Mouse (Mus musculus): Measurements from ENCODE around the gene Uqcc3.
"Not testable (repeated sequence)": the region's sequence is repeated elsewhere in the genome, so short reads cannot be mapped to it uniquely, and the experiment has no call there.

Uqcc3 gene

GRCm38 (mm10) chr19:8895397-8895960 is 14.8 kb upstream of the Uqcc3 start:
- DNase-seq (ENCODE audit: low spot score), result no peak

- no peak for DNase-seq (ENCODE audit: low spot score)
Observed at GRCm38 (mm10) chr19:8892829-8893766, 12.4 kb upstream of the Uqcc3 start, which contains the start of gene Ints5. Gene Ints5, plus strand, starts transcription at chr19:8893005.

DNA sequence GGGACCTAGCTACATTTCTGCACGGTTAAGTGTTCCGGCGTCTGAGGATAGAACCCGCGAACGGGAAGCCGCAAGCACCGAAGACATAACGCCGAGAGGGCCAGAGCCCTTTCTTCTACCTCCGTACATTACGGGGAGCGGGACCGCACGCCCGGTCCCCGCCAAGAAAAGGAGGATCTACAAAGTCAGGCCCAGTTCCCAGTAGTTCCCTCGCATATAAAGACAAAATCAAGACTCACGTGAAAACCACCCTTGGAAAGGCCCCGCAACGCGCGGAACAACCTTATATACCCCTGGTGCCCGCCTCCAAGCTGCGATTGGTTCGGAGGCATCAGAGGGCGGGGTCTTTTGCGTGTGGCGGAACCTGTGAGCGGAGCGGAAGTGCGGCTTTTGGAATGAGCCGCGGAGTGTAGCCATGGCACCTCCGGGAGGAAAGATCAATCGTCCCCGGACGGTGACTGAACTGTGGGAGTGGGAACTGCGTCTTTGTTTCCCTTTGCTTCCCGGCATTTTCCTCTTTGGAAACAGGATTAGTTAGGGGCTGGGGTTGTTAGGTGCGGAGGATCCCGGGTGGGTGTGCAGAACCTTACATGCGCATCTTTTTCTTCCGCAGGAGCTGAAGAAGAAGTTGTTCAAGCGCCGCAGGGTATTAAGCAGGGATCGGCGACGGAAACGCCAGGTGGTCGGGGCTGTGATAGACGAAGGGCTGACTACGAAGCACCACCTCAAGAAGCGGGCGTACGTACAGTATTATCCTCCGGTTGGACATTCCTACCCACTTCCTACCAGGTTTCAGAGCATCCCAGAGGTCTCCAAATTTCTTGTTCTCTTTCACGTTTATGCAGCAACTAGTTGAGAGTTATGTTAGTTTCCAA is 8.0 kb upstream of the Uqcc3 start, which contains the start of the genes 1810009A15Rik and Gm49416:
Gene 1810009A15Rik, plus strand, starts transcription at position 343 of the 875 bp plus-strand sequence.
Gene Gm49416, plus strand, starts transcription at position 416 of the 875 bp plus-strand sequence.
- DNase-seq (ENCODE audit: low spot score), result peak; percentile 83

- DNase-seq (ENCODE audit: low spot score), result no peak
Observed at GRCm38 (mm10) chr19:8887585-8888463, 7.1 kb upstream of the Uqcc3 start.

- no peak for DNase-seq (ENCODE audit: low spot score)
Observed at GRCm38 (mm10) chr19:8886916-8887584, 6.3 kb upstream of the Uqcc3 start.

GRCm38 (mm10) chr19:8883616-8884015 is 2.9 kb upstream of the Uqcc3 start, which contains the start of the genes Lbhd1 and Gm49403:
Gene Lbhd1, plus strand, starts transcription at chr19:8883732.
Gene Gm49403, plus strand, starts transcription at chr19:8883930.
- DNase-seq (ENCODE audit: low spot score), result no peak

GRCm38 (mm10) chr19:8881034-8881392 is 290 bp upstream of the Uqcc3 start:
- DNase-seq (ENCODE audit: low spot score), result no peak

DNA sequence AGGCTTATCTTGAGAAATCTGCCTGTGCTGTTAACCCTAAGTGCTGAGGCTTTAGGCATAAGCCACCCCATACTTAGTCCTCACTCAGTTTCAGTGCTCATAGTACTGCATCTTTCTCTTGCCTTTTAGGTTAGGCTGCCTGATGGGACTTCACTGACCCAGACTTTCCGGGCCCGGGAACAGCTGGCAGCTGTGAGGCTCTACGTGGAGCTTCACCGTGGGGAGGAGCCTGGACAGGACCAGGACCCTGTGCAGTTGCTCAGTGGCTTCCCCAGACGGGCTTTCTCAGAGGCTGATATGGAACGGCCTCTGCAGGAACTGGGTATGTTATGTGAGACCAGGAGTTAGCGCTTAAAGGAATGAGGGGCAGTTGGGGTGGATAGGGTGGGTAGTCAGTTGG is 5.7 kb downstream of the Uqcc3 start:
- DNase-seq (ENCODE audit: low spot score), result no peak

- DNase-seq (ENCODE audit: low spot score), result no peak
Observed at GRCm38 (mm10) chr19:8872266-8872840, 8.4 kb downstream of the Uqcc3 start.

DNA sequence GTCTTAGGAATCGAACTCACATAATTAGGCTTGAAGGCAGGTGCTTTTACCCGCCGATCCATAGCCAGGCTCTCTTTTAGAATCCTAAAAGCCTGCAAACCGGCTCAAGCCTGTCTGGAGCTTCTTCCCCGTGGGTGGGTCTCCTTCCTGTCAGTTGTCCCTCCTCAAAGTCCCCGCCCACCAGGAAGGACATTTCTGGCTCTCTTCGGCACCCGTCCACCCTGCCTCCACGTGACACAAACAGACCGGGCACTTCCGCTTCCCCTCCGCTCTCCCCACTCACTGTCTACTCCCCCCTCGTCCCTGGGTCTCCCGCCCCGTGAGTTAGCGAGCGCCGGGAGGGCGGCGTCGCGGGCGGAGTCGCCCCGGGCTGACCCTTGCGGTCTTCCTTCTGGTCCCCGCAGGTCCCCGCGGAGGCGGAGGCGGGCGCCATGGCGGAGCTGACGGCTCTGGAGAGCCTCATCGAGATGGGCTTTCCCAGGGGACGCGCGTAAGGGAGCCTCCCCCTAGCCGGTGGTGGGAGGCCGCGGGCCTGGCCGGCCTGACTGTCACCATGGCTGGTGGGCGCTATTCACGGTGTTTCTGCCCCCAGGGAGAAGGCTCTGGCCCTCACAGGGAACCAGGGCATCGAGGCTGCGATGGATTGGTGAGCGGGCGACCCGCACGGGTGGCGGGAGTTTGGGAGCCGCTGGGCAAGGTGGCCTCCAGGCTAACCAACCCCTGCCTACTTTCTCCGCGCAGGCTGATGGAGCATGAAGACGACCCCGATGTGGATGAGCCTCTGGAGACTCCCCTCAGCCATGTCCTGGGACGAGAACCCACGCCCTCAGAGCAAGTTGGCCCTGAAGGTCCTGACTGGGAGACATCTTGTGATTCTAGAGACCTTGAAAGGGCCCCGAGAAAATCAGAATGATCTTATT is 9.2 kb downstream of the Uqcc3 start, which contains the start of gene Ubxn1:
Gene Ubxn1, plus strand, starts transcription at position 230 of the 920 bp plus-strand sequence.
- peak; percentile 86 for DNase-seq (ENCODE audit: low spot score)

- DNase-seq (ENCODE audit: low spot score), result no peak
Observed at GRCm38 (mm10) chr19:8870838-8871237, 9.9 kb downstream of the Uqcc3 start.

DNA sequence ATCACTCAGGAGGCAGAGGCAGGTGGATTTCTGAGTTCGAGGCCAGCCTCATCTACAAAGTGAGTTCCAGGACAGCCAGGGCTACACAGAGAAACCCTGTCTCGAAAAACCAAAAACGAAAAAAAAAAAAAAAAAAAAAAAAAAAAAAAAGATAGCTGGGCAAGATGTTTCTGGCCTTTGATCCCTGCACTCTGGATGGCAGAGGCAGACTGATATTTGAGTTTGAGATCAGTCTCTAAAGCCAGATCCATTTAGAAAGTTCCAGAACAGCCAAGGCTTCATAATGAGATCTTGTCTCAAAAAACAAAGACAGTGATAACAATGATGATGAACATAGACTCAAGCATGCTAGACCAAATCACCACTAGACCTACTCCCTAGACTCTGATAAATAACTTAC is 10.3 kb downstream of the Uqcc3 start:
- not testable (repeated sequence) for DNase-seq (ENCODE audit: low spot score)

DNA sequence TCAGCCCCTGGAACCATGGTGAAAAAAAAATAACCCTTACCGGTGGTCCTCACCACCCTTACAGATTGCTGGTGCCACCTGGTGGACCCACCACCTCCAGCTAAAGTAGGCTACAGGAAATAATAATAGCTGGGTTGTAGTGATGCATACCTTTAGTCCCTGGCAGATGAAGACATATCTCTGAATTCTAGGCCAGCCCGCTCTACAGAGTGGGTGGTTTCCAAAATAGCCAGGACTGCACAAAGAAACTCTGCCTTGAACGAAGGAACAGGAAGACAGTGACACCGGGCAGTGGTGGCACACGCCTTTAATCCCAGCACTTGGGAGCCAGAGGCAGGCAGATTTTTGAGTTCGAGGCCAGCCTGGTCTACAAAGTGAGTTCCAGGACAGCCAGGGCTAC is 16.5 kb downstream of the Uqcc3 start:
- DNase-seq (ENCODE audit: low spot score), result no peak

GRCm38 (mm10) chr19:8859018-8859417 is 21.7 kb downstream of the Uqcc3 start:
- DNase-seq (ENCODE audit: low spot score), result no peak

GRCm38 (mm10) chr19:8857689-8858088 is 23.0 kb downstream of the Uqcc3 start:
- no peak for DNase-seq (ENCODE audit: low spot score)

DNA sequence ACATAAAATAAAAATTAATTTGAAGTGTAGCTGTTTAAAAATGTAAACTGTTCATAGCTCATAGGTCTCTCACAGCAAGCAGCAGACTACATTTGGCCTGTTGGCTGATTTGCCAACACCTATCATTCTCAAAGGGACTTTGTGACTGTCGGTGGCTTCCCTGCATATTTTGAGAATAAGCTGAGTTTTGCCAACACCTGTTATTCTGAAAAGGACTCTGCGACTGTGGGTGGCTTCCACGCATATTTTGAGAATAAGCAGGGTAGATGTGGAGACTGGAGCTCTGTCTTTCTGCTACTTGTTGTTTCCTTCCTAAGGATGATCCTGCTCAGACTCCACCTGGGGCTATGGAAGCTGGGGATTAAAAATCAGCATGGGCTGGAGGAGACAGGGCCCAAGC is 27.6 kb downstream of the Uqcc3 start:
- DNase-seq (ENCODE audit: low spot score), result no peak

DNA sequence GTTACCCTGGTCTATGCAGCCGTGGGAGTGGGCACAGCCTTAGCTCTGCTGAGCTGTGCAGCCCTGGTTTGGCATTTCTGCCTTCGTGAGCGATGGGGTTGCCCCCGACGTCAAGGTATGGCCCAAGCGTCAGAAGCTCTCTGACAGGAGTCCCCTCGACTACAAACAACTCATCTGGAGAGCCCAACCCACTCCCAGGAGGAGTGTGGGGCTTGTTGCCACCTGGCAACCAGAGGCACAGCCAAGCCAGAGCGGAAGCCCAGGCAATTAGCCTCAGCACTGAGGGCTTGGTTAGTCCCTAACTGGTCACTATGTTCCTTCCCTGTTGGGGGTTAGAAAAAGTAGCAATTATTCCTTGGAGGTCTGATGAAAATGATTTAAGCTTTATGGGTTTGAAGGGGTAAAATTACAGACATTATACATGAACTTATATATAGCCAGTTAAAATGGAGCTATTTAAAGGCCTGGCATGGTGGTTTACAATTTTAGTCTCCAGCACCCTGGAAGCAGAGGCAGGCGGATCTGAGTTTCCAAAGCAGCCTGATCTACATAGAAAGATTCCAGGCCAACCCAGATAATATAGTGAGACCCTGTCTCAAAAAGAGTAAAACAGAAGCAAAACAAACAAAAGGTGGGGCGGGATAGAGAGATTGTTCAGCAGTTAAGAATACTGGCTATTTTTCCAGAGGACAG is 28.3 kb downstream of the Uqcc3 start:
- DNase-seq (ENCODE audit: low spot score), result no peak

- DNase-seq (ENCODE audit: low spot score), result no peak
Observed at GRCm38 (mm10) chr19:8851639-8852038, 29.1 kb downstream of the Uqcc3 start.
